Mouse (Mus musculus) 416B (cell line): Measurements from ENCODE around the gene Foxd2.

Experiments
- DNase-seq: peaks from one replicate; pipeline ENCODE4 v3.0.0; 2011; ENCODE audit warnings: low read depth

The Foxd2 gene

DNA sequence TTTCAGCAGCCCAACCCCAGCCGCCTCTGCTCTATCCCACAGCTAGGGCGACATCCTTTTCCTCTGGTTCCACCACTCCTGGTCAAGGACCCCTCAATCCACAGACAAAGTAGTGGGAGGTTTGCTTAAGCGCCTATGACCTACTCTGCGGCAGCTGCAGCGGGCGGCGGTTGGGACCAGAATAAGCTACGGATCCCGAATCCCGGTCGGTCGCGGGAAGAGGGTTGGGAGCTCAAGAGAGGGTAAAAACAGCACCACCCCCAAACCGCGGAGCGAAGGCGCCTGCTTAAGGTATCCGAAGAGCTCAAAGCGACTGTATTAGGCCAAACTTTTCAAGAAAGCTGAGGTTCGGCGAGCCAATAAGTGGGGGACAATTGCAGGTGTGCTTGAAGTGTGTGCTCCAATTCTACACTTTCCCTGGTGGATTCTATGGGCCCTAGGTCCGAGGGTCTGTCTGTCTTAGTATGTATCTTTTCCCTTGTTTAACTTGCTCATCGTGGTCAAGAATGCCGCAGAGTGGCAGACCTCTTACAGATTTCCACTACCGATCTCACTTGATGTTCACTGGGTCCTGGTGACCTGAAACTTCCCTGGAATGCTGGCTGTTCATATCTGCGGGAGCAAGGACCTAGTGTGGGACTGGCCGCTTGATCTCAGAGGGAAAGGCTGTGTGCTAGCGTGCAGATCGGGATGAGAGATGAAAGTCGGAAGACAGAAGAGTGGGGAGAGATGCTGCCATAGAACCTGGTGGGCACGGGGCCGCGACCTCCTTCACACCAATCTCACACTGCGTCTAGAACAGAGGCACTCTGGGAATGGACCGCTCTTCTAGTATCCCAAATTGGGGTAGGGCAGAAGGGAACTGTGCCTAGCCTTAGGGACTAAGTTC, 4.3 kb upstream of the Foxd2 start:
- no peak for DNase-seq

DNA sequence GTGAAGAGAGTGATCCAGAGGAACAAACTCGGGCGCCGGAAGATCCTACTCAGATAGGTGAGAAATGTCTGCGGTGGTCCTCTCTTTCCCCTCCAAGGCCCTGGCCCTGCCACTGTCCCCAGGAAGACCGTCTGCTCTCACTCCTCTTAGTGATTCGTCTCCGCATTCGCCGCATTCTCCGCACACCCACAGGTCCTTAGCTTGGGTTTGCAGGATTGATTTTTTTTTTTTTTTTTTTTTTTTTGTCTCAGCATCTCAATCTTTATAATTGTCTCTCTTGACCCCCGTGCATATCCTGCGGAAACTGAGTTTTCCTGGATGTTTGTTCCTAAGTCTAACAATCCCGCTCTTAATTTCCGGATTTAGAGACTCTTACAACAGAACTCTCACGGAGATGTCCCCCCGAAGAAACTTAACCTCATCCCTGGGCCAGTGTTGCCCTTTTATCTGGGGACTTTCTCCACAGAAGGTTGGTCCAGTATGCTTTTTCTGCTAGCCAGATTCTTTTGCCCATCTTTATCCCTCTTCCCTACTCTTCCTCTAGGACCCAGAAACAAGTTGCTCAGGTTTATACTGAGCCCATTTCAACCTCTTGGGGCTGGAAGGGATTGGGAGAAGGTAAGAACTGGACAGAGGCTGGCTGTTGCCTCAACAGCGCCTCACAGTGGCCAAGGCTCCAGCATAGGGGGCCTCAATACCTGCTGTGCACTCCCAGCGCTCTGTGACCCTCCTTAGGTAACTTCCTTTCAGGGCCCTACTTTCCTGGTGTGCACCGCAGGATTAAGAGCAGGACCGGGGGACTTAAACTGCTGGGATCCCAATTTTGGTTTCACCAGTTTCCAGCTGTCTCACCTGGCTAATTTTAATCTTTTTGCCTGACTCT, 1.2 kb upstream of the Foxd2 start:
- DNase-seq: peak; percentile 83

DNA sequence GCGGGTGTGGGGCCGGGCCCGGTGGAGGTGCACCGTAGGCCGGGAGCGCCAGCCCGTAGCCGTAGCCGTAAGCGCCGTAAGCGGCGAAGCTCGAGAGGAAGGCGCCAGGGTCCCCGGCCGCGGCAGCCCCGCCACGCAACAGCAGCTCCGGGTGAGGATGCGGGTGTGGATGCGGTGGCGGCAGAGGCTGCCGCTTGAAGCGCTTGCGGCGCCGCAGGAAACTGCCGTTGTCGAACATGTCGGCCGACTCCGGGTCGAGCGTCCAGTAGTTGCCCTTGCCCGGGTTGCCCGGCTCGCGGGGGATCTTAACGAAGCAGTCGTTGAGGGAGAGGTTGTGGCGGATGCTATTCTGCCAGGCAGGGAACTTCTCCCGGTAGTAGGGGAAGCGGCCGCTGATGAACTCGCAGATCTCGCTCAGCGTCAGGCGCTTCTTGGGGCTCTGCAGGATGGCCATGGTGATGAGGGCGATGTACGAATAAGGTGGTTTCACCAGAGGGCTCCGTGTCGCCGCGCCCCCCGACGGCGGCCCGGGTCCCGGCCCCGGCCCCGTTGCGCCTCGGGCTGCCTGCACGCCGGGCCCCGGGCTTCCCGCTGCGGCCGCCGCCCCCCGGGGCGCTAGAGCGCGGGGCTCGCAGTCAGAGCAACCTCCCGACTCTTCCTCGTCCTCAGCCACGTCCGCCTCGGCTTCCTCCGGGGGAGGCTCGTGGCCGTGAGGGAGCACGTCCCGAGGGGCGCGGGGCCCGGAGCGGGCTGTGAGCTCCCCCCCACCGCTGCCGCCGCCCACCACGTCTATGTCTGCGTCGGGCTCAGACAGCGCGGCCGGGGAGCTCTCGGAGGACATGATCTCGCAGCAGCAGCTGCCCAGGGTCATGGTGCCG, 483 bp downstream of the Foxd2 start:
- no peak for DNase-seq

DNA sequence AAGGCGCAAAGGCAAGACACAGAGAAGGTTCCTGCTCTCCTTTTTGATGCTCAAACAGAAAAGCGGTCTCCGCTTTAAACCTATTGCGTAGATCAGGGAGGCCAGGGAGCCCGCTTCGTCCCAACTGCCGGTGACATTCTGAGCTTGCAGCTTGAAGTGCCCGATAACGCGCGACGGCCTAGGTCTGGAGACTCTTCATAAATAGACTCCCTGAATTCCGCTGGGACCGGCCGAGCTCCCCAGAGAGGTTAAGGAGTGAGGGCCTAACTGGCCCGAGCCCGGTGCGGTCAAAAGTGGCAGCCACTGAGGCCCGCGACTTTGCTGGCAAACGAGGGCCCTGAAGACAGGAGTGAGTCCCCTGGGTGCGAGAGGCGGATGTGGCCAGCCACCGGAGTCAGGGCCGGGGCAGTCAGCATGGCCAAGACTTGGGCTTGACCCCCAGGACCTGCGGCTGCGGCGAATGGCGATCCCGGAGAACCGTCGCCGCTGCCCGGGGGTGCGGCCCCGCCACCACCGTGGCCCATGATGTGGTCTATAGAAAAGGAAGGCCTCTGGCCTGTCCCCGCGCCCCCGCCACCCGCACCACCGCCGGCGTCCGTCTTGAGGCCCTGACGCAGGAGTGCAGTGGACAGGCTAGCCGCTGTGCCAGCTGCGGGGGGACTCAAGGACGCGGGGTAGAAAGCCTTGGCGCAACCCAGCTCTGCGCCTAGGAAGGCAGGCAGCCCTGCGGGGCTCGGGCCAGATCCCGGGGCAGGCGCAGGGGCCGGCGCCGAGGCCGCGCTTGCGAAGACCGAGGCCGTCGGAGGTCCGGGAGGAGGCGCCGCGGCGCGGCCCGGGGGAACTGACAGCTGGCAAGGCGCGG, 1.4 kb downstream of the Foxd2 start:
- no peak for DNase-seq

DNA sequence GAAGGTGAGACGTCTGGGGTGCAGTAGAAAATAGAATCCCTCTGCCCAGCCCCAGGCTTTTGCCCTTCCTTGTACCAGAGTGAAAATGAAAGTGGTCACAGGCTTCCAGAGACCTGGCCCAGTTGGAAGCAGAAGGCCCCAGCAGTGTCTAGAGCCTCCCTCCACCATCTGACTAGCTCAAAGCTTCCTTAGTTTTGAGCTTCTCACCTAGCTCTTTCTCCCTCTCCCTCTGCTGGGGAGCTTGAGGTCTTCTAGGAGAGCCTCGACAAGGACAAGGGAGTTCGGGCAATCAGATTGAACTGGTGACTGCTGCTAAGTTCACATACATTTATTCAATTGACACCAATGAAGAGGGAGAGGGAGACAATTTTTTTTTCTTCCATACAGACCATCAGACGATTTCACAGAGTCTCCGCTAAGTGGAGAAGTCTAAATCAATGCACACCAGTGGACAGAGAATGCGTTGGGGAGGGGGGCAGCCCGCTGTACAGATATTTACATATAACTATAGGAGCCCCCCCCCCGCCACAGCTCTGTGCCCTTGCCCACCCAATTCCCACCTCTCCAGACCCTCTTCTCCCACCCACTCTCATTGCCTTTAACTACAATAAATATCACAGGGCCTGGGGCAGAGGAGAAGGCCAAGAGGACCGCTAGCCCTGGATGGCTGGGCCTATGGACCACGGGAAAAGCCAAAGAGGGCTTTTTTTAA, 2.5 kb downstream of the Foxd2 start:
- no peak for DNase-seq

DNA sequence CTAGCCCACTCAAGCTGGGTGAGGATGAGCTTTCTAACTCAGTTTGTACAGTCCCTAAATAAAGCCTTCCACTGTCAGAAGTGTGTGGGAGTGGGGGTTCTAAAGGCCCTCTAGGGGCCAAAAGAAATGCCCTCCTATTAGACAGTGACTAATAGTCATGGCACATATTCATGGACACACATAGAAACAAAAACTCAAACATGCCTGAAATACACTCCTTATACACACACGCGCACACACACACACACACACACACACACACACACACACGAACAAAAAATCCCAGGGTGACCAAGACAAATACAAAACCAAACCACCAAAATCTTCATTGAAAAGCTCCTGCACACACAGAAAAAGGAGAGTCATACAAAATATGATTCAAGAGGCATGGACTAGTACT, 3.2 kb downstream of the Foxd2 start:
- DNase-seq: no peak

DNA sequence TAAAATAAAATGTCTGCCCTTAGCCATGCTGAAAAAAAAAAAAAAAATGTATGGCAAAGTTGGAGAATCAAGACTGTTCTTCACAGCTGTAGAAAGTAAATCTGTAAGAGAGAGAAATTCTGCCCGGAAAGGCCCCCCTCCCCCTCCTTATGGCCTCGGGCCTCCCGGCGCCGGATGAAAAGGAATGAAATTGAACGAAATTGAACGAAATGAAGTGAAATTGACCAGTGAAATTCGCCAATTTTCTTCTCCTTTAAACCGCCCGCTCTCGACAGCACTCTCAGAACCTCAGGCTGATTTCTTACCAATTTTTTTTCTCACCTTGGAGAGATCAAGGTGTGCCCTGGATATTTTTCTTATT, 5.3 kb downstream of the Foxd2 start:
- DNase-seq: no peak

DNA sequence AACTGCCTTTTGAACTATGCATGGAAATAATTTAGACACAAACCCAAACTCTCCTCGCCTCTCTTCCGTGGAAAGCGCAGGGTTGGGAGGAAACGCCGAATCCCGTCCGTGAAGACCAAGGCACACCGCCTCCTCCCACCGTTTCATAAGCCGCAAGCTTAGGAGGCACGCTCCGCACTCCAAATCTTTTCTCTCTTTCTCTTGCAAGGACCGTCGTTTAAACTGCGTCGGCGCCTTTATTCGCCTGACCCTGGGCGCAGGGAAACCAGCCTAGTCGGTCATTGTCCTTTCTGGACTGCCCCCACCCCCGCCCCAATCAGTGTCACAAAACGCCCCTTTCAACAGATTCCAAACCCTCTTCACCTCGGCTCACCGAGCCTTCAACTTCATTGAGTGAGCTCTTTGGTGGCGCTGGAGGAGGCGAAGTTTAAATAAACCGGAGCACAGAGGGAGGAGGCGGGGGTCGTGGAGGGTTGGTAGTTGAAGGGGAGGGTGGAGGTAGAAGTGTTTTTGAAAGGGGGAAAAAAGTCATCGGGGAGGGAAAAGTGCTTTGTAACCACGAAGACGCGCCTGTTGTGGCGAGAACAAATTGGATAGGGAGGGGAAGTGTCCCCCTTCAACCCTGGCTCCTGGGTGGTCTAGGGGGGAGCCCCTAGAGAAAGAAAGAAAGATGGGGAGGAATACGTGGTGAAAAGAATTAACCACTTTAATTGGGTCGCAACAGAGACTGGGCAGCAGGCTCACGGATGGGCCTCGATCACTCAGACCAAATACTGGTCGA, 5.8 kb downstream of the Foxd2 start:
- DNase-seq: no peak

DNA sequence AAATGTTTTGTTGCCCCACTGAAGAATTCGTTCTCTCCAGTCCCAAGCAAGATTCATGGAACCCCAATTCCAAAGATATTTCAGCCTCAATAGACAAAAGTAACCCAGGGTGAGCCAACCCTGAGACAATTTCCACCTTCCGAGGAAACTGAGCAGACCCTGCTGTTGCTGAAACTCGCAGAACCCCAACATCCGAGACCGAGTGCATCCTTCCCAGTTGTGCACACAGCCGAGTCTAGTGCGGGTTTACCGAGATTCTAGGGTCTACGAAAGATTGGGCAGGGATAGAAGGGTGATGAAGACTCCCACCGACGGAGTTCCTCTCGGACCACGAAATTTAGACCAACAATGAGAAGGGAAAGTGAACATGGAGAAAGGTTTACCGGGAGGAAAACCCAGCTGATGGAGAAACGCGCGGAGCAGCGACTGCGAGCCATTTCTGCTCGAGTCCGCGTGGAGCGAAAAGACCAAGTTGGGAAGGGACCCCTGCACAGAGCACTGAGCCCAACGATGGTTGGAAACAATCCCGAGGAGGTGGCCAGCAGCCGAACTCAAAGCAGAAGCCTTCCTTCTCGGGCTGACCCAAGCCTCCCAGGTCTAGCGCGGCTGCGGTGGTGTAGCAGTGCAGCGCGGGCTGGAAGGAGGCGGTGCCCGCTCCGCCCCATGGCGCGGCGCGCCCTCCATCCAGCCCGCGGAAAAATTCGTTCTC, 6.9 kb downstream of the Foxd2 start:
- DNase-seq: no peak

DNA sequence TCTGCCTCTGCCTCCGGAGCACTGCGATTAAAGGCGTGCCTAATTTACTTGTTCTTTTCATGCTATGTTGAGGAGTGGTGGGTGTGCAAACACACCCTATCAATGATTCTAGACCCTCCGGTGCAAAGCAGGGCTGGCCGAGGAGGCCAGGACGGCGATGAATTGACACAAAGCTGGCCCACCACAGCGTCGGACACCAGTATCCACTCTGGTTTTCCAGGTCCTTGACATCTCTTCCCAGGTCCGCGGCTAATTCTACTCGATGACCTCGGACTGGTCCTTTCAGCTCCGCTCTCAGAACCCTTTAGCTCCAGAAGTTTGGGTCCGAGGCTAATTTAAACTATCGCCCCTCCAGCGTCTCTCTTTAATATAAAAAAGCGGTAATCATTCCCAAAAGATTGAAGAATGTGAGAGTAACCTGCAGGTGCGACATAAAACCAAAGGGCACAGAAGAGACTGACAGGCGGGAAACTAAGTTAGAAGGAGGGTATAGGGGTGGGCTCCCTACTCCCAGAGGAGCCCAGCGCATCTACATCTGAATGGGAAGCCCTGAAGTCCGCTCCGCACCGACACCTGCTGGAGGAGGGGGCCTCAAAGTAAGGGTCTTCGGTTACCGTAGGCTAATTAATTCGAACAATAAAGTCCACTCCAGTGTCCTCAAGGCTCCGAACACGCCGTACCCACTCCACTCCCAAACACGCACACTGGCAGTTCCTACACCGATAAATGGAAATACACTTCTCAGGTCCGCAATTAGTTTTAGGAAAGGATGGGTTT, 7.6 kb downstream of the Foxd2 start:
- no peak for DNase-seq

DNA sequence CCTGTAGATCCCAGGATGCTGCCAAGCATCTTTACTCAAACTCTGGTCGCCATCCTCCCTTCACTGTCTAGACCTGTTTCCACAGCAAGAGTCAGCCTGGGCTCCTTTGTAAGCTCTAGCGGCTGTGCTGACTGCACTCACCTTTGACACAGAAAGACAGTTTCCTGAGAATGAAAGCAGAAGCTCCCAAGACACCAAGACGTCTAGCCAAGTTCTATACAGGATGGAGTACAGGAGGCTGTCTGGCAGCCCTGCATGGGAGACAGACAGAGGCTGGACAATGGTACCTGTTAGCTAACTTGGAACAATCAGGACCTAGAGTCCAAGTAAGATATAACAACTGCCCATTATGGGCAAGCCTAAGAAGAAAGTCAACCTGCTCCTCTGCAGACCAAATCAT, 8.8 kb downstream of the Foxd2 start:
- no peak for DNase-seq

DNA sequence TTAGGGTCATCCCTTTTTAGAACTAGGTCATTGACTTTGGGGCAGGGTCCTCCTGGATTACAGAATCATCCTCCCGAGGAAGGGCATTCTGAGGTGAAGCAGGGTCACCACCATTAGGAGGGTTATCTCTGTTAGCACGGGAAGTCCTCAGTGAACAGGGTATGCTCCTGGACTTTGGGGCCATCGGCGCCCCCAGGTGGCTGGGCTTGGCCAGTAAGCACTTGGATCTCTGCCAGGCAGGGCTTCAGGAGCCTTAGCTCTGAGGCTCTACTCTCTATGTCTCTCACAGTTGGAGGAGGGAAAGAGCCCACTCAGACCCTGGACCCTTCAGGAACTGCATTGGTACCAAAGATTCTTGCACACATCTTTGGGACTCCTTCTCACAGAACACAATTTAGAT, 10.8 kb downstream of the Foxd2 start:
- DNase-seq: peak; percentile 45

DNA sequence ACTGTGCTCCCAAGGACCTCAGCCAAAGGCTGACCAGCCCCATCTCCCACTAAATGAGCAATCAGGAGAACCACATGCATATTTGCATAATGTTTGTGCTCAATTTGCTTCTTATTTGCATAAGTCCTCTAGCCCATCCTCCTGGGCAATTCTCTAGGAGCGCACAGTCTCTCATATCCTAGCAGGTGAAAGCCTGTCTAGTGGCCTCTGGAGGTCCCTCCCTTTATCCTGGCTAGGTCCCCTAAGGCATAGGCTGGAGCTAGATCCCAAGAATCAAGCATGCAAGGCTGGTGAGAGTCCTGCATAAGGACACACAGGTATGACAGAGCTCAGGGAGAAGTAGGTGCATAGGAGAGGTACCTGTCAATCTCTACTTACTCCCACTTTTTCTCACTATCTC, 26.4 kb downstream of the Foxd2 start:
- no peak for DNase-seq

DNA sequence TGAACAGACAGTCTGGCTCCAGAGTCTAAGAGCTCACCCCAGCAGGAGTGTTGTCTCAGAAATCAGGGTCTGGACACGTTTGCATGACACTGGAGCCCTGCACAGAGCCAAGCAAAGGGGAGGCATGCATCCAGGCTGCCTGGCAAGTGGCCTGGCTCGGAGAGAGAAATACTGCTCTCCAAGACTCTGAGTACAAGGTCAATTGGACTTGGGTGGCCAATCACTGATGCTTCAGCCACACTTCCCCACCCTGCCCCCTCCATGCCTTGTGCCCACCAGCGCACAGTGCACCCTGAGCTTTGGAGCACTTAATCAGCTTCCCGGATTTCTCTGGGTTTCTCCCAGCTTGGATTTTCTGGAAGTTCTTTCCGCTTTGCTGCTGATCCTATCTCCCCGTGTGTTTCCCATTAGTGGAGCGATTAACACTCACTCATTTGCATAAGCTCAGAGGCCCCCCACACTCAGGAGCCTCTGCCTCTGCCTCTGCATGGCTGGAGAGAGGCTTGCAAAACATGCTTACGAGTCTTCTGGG, 32.2 kb downstream of the Foxd2 start:
- DNase-seq: no peak

DNA sequence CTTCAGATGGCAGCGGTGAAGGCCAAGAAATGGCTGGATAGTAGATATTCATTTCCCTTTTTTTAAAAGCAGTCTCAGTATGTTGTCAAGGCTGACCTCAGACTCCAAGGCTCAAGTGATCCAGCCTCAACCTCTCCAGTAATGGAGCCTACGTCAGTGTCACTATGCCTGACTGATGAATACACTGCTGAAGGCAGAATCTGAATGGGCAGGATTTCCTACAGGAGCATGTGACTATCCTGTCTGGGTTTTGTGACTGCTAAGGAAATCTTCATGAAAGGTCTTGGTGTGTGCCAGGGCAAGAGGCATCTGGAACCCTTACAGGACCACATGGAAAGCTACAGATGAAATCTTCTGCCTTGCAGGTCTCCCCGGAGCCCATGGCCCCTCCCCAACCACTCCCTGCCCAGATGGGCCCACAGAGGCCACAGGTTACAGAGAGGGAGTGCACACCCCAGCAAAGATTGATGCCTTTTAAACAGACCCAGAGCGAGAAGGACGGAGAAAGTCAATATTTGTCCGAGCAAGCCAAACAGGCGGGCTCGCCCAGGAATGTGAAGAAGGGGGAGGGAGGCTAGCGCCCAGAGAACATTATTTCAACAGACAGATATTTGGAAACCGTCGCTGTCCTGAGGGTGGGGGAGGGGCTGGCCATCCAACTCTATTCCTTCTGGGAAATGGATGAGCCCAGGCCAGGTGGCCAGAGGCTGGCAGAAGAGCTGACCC, 38.7 kb downstream of the Foxd2 start:
- DNase-seq: no peak

DNA sequence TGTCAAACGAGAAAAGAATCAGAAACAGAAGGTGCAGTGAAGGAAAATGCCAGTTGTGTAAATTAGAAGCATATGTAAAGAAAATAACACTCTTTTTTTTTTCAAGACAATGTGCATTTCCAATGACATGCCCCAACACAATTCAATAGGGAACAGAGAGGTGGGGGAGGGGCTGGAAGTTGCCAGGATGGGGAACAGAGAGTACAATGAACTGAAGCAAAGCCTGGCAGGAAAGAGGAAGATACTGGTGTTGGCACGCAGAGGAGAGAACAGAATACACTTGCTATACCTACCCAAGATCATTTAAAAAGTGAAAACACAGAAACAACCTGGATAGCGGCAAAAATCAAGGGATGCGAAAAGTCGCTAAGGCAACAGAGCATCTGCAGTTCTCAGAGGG, 45.5 kb downstream of the Foxd2 start:
- no peak for DNase-seq

DNA sequence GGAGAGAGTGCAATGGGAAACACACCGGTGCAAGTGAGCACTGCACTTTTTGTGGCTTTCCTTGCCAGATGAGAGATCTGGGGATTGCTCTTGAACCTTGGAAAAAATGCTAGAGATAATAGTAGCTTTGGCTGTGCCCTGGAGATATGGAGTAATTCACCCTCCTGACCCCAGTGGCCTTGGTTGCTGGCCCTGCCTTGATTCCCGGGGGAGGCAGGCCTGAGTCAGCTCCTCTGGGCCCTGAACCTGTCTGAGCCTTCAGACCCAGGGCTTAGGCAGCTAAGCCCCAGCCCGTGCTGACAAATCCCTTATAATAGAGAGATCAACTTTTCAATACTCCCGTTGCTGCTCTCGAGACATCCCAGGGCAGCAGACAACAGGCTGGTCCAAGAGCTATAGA, 50.2 kb downstream of the Foxd2 start:
- no peak for DNase-seq
